Mouse (Mus musculus): ENCODE results near the gene 9230112D13Rik. TPM values are rescaled to one million over a fixed set of nuclear protein-coding genes. Genes with fewer than 3 reads are reported as not detected.

Gene 9230112D13Rik
- total and polyA plus RNA-seq, 3 experiments, result not detected

DNA sequence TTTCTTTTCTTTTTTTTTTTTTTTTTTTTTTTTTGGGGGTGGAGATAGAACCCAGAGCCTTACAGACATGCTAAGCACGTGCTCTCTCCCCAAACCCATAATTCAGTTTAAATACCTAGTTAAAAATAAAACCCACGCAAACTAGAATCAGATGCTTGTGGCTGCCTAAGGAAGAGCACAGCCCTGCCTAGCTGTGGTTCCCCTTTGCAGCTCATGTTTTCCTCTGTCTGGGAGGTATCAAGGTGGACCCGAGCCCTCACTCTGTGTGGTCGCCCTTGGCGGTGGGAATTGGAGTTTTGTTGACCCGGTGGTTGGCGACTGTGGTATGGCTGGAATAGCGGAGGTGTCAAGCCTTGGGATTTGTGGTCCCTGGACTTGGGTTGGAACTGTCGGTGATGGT is 36.3 kb upstream of the 9230112D13Rik start:
- H3K4me3 ChIP-seq (ENCODE audit: control insufficient read depth in 1 of 2, insufficient read depth in 1 of 2, low read depth in 2 of 2, low read length in 2 of 2), result no peak overlapping the region
- no peaks in the 10 kb centered on the region for H3K36me3 ChIP-seq (ENCODE audit: control insufficient read depth in 1 of 2, insufficient read depth in 2 of 2, low read length in 2 of 2)
- no peaks in the 10 kb centered on the region for H3K4me1 ChIP-seq (ENCODE audit: control insufficient read depth in 1 of 2, insufficient read depth in 2 of 2, low read length in 2 of 2)
- no peaks in the 10 kb centered on the region for H3K9me3 ChIP-seq (replicated peaks; ENCODE audit: insufficient read depth, low read length)
- TF ChIP-seq TBP (IDR thresholded peaks at IDR 0.05; ENCODE audit: low read depth, low read length) (no peak), NELFE (IDR thresholded peaks at IDR 0.05; ENCODE audit: low read depth, low read length) (no peak), ZC3H11A (IDR thresholded peaks at IDR 0.05; ENCODE audit: low read depth, low read length) (no peak), ZNF384 (IDR thresholded peaks at IDR 0.05; ENCODE audit: low read depth, low read length) (no peak), CHD2 (IDR thresholded peaks at IDR 0.05; ENCODE audit: low read length) (no peak), POLR2A (IDR thresholded peaks at IDR 0.05; ENCODE audit: control insufficient read depth in 1 of 2, insufficient read depth in 1 of 2, low read depth in 1 of 2, low read length in 2 of 2, poor library complexity in 1 of 2) (no peak), MYB (IDR thresholded peaks at IDR 0.05; ENCODE audit: low read depth, low read length) (no peak), MAX (IDR thresholded peaks at IDR 0.05; ENCODE audit: low read length) (no peak), USF2 (IDR thresholded peaks at IDR 0.05; ENCODE audit: borderline replicate concordance in 1 of 2, insufficient read depth in 1 of 2, low read depth in 1 of 2, low read length in 2 of 2) (no peak), JUND (IDR thresholded peaks at IDR 0.05; ENCODE audit: low read depth, low read length) (no peak), MAFK (IDR thresholded peaks at IDR 0.05; ENCODE audit: borderline replicate concordance, low read depth, low read length) (no peak), ETS1 (IDR thresholded peaks at IDR 0.05; ENCODE audit: low read depth, low read length) (no peak), EP300 (IDR thresholded peaks at IDR 0.05; ENCODE audit: low read depth in 1 of 2, low read length in 2 of 2) (no peak), E2F4 (IDR thresholded peaks at IDR 0.05; ENCODE audit: borderline replicate concordance, low read depth, low read length) (no peak), USF1 (IDR thresholded peaks at IDR 0.05; ENCODE audit: low read depth, low read length) (no peak), HCFC1 (IDR thresholded peaks at IDR 0.05; ENCODE audit: low read depth, low read length) (no peak), GABPA (IDR thresholded peaks at IDR 0.05; ENCODE audit: low read depth, low read length) (no peak), MAZ (IDR thresholded peaks at IDR 0.05; ENCODE audit: low read depth, low read length) (no peak)
- no peaks in the 10 kb centered on the region for H3K79me2 ChIP-seq (ENCODE audit: control insufficient read depth, insufficient read depth, low read length, poor library complexity)
- H3K9ac ChIP-seq (ENCODE audit: control insufficient read depth, low read depth, low read length, poor library complexity, severe bottlenecking), result no peak overlapping the region
- 0 out of 4 replicates have a peak, but pooled peaks cover 0 to 2% of the 10 kb centered on the region in 2 experiments for H3K27me3 ChIP-seq (ENCODE audit: control insufficient read depth in 1 of 2, insufficient read depth in 2 of 2, low read length in 2 of 2)
- H3K27ac ChIP-seq (ENCODE audit: control insufficient read depth, low read depth, low read length), result no peak overlapping the region
- DNase-seq (ENCODE audit: low read depth, low spot score), result no peak

DNA sequence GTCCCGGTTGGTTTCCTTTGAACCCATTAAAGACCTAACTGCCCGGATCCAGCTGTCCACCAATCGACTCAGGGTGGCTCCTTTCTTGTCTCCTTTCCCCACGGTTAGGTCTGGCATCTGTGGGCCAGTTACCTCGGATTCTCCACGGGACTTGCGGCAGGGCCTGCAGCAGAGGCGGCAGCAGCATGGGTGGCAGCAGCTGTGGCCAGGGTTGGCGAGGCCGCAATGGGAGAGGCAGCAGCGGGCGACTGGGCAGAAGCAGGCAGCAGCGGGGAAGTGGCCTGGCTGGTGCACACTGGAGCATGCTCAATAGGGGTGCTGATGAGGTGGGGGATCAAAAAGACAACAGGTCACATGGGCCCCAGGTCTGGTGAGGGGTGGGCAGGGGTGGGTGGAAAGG is 32.6 kb upstream of the 9230112D13Rik start:
- no peaks in the 10 kb centered on the region for H3K36me3 ChIP-seq (ENCODE audit: control insufficient read depth in 1 of 2, insufficient read depth in 2 of 2, low read length in 2 of 2)
- H3K27ac ChIP-seq (ENCODE audit: control insufficient read depth, low read depth, low read length), result no peak overlapping the region
- H3K79me2 ChIP-seq (ENCODE audit: control insufficient read depth, insufficient read depth, low read length, poor library complexity), result no peaks in the 10 kb centered on the region
- DNase-seq (ENCODE audit: low read depth, low spot score), result no peak
- H3K27me3 ChIP-seq (ENCODE audit: control insufficient read depth in 1 of 2, insufficient read depth in 2 of 2, low read length in 2 of 2), result 0 out of 4 replicates have a peak, but pooled peaks cover 0 to 2% of the 10 kb centered on the region in 2 experiments
- no peak overlapping the region for H3K4me3 ChIP-seq (ENCODE audit: control insufficient read depth in 1 of 2, insufficient read depth in 1 of 2, low read depth in 2 of 2, low read length in 2 of 2)
- H3K9me3 ChIP-seq (replicated peaks; ENCODE audit: insufficient read depth, low read length), result no peaks in the 10 kb centered on the region
- TF ChIP-seq MYB (IDR thresholded peaks at IDR 0.05; ENCODE audit: low read depth, low read length) (no peak), POLR2AphosphoS2 (IDR thresholded peaks at IDR 0.05; ENCODE audit: low read length) (no peak), USF2 (IDR thresholded peaks at IDR 0.05; ENCODE audit: borderline replicate concordance in 1 of 2, insufficient read depth in 1 of 2, low read depth in 1 of 2, low read length in 2 of 2) (no peak), ZMIZ1 (IDR thresholded peaks at IDR 0.05; ENCODE audit: low read depth, low read length) (no peak), ZKSCAN1 (IDR thresholded peaks at IDR 0.05; ENCODE audit: low read depth, low read length) (no peak), JUND (IDR thresholded peaks at IDR 0.05; ENCODE audit: low read depth, low read length) (no peak), POLR2AphosphoS5 (IDR thresholded peaks at IDR 0.05; ENCODE audit: borderline replicate concordance, low read depth, low read length) (no peak)
- no peaks in the 10 kb centered on the region for H3K4me1 ChIP-seq (ENCODE audit: control insufficient read depth in 1 of 2, insufficient read depth in 2 of 2, low read length in 2 of 2)
- no peak overlapping the region for H3K9ac ChIP-seq (ENCODE audit: control insufficient read depth, low read depth, low read length, poor library complexity, severe bottlenecking)
